Mouse (Mus musculus) brain, embryonic 18.5 days (tissue): Measurements from ENCODE around the gene Pno1.
A peak's percentile ranks its signal among the peaks of the same experiment; 100 is the strongest.

Experiments
- DNase-seq: peaks from one replicate; pipeline ENCODE4 v3.0.0-alpha.2; 2012; ENCODE audit warnings: low read depth, low spot score

Pno1 gene

GRCm38 (mm10) chr11:17180753-17181152 is 30.6 kb downstream of the Pno1 start:
- DNase-seq, result no peak

- no peak for DNase-seq
Observed at GRCm38 (mm10) chr11:17176638-17177037, 34.7 kb downstream of the Pno1 start.

GRCm38 (mm10) chr11:17172300-17172699 is 39.1 kb downstream of the Pno1 start:
- DNase-seq, result no peak

GRCm38 (mm10) chr11:17170938-17171729 is 40.2 kb downstream of the Pno1 start:
- DNase-seq, result no peak

- DNase-seq, result no peak
Observed at GRCm38 (mm10) chr11:17169262-17169661, 42.1 kb downstream of the Pno1 start.

- DNase-seq, result no peak
Observed at GRCm38 (mm10) chr11:17166627-17167026, 44.7 kb downstream of the Pno1 start.

GRCm38 (mm10) chr11:17163956-17164355 is 47.4 kb downstream of the Pno1 start:
- no peak for DNase-seq

- peak; percentile 28 for DNase-seq
Observed at GRCm38 (mm10) chr11:17160242-17160641, 51.1 kb downstream of the Pno1 start.

GRCm38 (mm10) chr11:17159738-17160241 is 51.6 kb downstream of the Pno1 start:
- peak; percentile 6 for DNase-seq

- DNase-seq, result peak; percentile 95
Observed at GRCm38 (mm10) chr11:17158858-17159737, 52.3 kb downstream of the Pno1 start, which contains the start of gene Ppp3r1. Ppp3r1 (plus strand) TSS chr11:17159263.
